Mouse (Mus musculus) hematopoietic stem cell, adult 5-6 weeks (primary cell): Measurements from ENCODE around the gene S1pr4. TPM values are rescaled to one million over a fixed set of nuclear protein-coding genes. Genes with fewer than 3 reads are reported as not detected.

Experiments used
- ATAC-seq, 2 experiments: fragments of 125-278 bp in 1 of 2; replicated peaks in 1 of 2; 2 replicates each; pipeline ENCODE4 v1.8.0; 2016 to 2017; ENCODE audit warnings: inconsistent platforms in 2 of 2, mild to moderate bottlenecking in 2 of 2, moderate number of reproducible peaks in 2 of 2, low read depth in 1 of 2, moderate TSS enrichment in 1 of 2; ENCODE audit not compliant: low FRiP score in 2 of 2, poor library complexity in 2 of 2, severe bottlenecking in 2 of 2, insufficient read depth in 1 of 2, low TSS enrichment in 1 of 2
- total RNA-seq: library from RNA; stranded (forward); fragments of 172-1452, 232-1000 nt; gene quantifications from 2 replicates; pipeline ENCODE4 v1.2.3, GENCODE M21; 2017

S1pr4 gene
- total RNA-seq, 1 experiment from 2014 or later = 14.0 TPM

DNA sequence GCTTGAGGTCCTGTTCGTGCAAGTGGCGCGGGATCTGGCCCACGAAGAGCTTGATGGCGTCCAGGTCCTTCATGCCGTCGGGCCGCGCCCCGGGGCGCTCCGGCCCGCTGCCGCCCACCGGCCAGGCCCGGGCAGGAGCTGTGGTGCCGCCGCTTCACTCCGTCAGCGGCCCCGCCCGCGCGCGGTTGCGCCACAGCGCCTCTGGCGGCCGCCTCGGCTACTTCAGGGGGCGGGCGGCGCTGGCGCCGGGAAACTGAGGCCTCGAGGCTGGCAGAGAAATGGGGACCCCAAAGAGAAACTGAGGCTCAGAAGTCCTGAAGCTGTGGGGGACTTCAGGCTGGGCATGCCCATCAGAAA is 17.4 kb downstream of the S1pr4 start, which contains the start of gene Celf5:
Gene Celf5 (minus strand): TSS at position 177 of the 357 bp plus-strand sequence.
- peak; percentile 33 to 39; a peak in 1 of 4 replicates for ATAC-seq

DNA sequence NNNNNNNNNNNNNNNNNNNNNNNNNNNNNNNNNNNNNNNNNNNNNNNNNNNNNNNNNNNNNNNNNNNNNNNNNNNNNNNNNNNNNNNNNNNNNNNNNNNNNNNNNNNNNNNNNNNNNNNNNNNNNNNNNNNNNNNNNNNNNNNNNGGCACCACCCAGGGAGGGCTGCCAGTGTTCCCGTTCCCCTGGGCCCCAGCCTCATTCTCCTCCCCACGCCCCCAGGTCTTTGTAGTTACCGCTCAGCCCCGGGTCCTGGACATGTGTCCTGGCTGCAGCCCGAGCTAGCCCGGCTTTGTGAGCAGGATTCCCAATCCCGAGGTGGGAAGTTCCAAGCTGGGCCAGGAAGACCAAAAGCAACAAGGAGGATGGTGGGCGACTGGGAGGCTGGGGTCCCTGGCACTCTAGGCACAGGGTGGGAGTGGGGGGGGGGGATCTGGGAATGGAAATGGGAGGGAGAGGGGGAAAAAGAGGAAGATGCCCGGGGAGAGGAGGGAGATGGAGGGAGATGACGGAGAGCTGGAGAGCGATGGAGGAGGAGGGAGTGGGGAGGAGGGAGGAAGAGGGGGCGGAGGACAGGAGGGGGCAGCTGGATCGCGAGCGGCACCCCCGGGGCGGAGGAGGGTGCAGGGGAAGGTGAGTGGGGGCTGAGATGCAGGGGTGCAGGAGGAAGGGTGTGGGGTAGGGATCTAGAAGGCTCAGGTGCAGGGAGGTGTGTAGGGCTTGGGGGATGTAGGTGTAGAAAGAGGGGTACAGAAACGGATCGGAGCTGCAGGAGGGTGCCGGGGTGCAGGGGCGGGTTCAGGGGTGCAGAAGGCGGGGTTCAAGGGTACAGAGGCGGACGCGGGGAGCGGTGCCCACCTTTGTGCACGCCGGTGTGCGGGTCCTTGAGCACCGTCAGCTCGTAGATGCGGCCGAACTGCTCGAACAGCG is 18.1 kb downstream of the S1pr4 start:
- ATAC-seq = no peak

- no peak for ATAC-seq
Measured at GRCm38 (mm10) chr10:81474461-81474860, 25.5 kb downstream of the S1pr4 start.

DNA sequence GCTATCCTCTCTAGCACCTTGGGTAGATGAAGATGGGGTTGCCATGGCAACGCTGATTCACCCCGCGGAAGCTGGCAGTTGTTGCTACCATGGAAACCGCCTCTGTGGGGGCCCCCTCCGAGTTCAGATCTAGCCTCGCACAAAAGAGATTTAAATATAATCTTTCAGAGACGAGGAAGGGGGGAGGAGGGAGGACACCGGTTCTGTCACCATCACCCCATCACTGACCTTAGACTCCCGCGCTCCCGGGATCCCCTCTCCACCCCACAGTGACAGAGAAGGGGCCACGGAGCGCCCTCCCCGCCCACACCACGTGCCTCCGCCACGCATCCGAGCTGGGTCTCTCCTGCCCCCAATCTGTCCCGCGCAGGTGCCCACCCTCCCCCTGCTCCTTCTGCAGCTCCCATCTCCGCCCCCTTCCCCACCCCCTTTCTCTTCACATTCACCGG is 26.9 kb downstream of the S1pr4 start:
- no peak for ATAC-seq

- ATAC-seq = no peak
Measured at GRCm38 (mm10) chr10:81472403-81473002, 27.4 kb downstream of the S1pr4 start.

DNA sequence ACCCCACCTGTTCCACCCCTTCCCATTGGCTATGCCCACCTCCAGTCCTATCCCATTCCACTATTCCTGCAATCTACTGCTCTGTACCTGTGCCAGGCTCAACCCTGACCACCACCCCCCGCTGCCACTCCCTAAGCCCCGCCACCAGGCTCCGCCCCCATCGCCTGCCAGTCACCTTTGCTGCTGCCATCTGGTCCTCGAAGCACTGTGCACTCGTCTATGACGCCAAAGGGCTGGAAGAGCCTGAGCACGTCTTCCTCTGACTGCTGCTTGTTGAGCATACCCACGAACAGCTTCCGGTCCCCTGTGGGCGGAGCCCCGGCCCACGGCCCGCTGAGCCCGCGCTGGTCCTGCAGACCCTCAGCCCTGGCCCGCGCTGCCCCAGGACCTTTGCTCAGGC is 29.5 kb downstream of the S1pr4 start:
- 0 out of 4 replicates have a peak, but pooled peaks of 1 of the 2 experiments have one; percentile 9 for ATAC-seq

GRCm38 (mm10) chr10:81469253-81469652 is 30.7 kb downstream of the S1pr4 start:
- no peak for ATAC-seq

DNA sequence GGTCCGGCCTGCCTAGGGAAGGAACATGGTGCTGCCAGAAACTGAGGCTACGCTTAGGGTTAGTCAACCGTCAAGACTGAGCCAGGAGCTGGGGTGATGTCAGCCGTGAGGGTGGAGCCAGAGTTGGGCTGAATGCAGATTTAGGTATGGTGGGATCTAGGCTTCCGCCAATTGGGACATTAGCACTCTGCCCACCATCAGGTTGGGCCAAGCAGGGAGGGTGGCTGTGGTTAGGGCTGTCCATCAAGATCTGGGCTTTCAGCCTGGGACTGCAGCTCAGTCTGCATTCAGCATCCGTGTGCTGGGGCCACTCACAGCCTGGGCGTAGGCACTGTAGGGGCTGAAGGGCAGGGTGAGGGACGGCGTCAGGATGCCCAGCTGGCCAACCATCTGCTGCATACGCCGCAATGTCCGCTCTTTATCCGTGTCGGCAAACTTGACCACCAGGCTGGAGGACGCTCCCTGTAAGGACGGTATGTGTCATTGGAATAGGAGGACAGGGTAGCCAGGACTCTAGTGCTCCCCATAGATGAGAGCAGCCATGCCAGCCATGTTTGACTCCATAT is 32.2 kb downstream of the S1pr4 start:
- ATAC-seq = peak in 1 of 2 experiments; percentile 9; a peak in 1 of 4 replicates

- ATAC-seq = no peak
Measured at GRCm38 (mm10) chr10:81466881-81467280, 33.1 kb downstream of the S1pr4 start.

GRCm38 (mm10) chr10:81466066-81466465 is 33.9 kb downstream of the S1pr4 start:
- ATAC-seq = no peak

DNA sequence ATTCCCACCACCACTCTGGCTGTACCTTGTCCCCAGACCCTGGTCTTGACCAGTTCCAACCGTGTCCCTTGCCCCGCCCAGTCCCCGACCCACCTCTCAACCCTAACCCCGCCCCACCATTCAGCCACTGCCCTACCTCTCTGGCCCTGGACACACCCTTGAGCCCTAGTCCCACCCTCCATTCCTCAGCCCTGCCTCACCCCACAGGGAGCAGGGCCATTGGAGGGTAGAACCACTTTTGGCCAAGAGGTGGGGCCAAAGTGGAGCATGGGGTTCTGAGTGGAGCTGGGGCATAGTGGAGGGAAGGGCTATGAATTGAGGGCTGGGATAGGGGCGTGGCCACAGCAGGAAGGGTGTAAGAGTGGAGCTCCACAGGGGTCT is 34.7 kb downstream of the S1pr4 start:
- peak in 1 of 2 experiments; percentile 19; a peak in 1 of 4 replicates for ATAC-seq

DNA sequence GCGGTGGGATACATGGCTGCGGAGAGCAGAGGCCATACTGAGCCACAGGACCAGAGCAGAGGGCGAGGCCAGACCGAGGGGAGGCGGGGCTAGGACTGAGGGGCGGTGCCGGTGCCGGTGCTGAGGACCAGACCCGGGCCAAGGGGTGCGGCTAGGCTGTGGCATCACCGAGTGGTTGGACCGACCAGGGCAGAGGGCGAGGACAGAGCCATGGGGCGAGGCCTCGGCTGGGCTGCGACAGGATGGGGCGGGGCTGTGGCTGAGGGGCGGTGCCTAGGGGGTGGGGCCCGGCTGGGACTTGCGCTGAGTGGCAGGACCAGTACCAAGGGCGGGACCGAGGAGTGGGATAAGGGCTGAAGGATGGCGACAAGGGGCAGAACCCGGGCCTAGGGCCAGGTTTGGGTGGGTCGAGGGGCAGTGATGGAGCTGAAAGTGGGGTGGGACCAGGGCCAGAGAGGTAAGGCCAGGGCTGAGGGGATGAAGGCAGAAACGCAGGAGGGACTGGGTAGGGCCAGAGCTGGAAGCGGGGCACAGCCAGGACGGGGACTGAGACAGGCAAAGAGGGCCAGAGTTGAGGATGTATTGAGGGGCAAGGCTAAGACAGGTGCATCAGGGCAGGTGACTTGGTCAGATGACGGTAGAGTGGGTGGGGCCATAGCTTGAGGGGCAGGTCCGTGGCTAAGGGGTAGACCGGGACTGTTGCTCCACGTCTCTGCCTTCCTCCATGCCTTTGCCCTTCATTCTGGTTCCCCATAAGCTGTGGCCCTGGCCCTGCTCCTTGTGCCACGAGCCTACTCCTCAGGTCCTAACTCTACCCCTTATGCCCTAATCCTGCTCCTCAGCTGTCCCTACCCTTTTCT is 35.3 kb downstream of the S1pr4 start:
- ATAC-seq = peak; percentile 46 to 66

DNA sequence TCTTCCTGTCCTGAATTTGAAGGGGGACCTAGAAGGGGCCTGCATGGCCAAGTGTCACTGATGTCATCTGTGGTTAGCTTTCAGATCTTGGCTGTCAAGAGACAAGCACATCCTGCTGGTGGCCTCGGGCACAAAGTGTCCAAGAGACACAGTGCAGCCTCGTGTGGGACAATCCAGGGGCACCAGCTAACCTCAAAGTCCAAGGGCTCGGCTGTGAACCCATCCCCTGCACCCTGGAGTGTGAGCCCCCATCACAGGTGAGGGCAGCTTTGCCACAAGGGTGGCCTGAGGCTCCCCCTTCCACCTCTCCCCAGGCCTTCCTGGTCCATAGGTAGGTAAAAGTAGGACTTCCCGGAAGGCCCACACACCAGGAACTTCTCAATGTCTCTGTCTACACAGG is 36.4 kb downstream of the S1pr4 start:
- ATAC-seq = no peak

- no peak for ATAC-seq
Measured at GRCm38 (mm10) chr10:81462917-81463316, 37.0 kb downstream of the S1pr4 start.

DNA sequence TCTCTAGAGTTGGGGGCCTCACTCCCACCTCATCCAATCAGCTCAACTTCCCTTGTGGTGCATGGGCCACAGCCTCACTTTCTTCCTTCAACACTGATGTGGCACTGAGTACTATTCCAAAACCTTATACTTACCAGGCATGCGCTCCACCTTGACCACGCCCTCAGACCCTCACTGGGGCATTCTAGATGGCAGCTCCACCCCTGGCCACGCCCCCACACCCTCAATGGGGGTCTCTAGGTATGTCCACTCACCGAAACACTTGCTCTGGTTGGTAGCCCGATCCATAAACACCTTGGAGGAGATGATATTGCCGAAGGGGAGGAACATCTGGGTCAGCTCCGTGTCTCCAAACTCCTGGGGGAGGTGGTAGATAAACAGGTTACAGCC is 37.5 kb downstream of the S1pr4 start:
- no peak for ATAC-seq

GRCm38 (mm10) chr10:81461673-81462414 is 38.1 kb downstream of the S1pr4 start:
- ATAC-seq = no peak; a peak in 1 of 4 replicates

GRCm38 (mm10) chr10:81460951-81461350 is 39.0 kb downstream of the S1pr4 start:
- ATAC-seq = no peak
